Mouse (Mus musculus) kidney, postnatal 36 days (tissue): ENCODE data around the gene Ablim2.

Experiments used
- DNase-seq, 2 experiments: peaks; one replicate each; pipeline ENCODE4 v3.0.0; 2021 to 2022; ENCODE audit warnings: mixed read lengths in 2 of 2

The Ablim2 gene

DNA sequence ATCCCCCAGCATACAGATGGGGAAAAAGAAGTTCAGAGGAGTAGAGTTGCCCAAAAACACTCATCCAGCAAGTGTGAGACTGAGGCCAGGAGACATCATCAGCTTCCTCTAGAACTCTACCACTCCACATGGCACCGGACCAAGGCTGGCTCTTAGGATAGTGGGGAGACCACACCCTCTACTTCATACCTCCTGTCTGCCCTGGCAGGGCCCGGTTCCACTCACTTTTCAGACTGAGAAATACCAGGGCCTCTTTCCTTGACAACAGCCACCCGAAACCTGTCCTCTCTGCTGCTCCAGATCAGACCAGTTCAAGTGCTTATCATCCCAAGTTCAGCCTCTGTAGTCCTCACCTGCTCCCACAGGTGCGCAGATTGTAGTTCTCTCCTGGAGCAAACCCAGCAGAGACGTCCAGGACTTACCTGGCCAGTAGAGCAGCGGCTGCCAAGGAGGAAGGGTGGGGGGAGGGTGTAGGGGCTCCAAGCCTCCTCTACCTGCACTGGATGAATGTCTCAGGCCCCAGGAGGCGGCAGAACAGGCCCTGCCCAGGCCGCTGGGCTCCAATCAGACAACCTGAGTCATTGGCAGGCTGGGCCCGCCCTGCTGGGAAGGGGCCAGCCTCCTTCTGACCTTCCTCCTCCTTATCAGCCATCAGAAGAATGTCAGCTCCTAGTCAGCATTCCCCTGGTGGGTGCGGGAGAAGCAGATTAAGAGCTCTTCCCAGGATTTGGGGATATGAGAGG lies 18.0 kb upstream of the Ablim2 start, which contains the start of gene Sh3tc1:
TSS of gene Sh3tc1 (minus strand) at position 452 of the 743 bp plus-strand sequence.
- DNase-seq: peak; percentile 82 to 86

DNA sequence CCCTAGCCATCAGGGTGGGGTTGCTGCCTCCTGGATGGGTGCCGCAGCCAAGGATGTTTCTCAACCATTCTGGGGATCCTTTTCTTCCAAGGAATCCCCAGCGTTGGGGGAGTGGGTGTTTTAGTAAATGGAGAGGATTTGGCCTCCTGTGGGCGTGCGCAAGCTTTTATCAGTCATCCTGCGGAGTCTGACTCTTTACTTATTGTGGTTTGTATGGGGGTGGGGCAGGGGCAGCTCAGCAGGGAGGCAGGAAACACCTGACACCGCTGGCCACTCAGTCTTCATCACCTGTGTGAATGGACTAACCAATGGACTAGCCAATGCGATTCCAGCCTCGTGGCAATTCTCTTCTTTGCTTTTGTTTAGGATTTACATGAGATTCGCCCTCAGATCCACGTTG lies 17.0 kb upstream of the Ablim2 start:
- no peak for DNase-seq

- no peak for DNase-seq
Measured at GRCm38 (mm10) chr5:35741225-35741820, 16.4 kb upstream of the Ablim2 start.

GRCm38 (mm10) chr5:35743238-35743951 lies 14.3 kb upstream of the Ablim2 start:
- DNase-seq: peak; percentile 80 to 91

DNA sequence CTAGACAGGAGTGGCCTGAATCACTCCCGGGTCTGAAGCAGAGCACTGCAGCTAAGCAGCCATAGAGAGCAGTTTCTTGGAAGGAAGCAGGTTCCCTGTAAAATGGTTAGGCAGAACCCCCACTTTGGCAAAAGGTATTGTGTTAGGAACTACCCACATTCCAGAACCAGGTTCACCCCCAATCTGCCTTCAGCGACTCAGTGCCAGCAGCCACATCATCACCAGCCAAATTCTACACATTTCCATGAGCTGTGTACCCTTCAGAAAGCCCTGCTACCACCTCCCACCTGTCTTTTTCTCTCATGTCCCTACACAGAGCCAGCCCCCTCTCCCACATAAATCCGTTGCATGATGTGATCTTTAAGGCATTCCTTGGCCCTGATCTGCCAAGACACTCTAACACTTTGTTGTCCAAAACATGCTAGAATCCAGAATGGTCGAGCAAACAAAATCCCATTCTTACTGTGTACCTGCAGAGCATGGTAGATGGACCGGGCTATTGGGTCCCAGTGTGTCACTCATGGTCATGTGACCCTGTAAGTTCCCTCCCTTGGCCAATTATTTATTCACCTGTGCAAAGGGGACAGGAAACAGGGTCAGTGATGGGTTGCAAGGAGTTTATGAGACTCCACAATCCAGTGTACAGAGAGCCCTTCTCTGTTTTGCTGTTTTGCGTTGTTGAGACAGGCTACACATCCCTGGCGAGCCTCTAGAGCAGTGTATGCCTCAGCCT lies 13.5 kb upstream of the Ablim2 start:
- no peak for DNase-seq

- no peak for DNase-seq
Measured at GRCm38 (mm10) chr5:35745406-35745805, 12.3 kb upstream of the Ablim2 start.

DNA sequence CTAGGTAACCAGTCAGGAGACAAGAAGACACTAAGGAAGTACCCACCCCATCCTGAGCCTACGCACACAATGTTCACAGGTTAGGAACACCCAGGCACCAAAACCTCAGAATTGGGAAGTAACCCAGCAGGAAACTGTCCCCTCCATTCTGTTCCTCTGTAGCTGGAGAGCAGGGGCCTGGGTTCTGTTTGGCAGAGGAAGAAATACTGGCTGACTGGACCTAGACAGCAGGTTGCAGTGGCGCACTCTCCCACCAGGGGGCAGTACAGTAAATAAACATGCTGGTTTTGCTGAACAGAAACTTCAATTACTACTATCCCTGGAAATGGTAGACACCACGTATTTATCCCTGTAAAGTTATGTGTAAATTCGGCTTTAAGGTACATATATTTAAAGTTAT lies 10.8 kb upstream of the Ablim2 start:
- peak; percentile 84 to 92 for DNase-seq

DNA sequence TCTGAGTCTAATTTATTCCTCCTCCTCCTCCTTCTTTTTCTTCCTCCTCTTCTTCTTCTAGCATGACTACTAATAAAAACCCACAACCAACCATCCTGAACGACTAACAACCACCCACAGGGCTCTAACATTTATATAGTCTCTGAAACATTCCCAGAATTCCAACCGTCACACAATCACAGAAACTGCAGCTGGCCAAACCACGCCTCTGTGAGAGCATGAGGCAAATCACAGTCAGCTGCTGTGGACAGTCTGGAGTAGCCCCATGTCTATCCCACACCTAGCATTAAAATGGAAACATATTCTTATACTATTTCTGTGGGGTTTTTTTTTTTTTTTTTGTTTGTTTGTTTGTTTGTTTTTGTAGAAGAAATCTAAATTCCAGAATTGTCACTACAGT lies 8.3 kb upstream of the Ablim2 start:
- DNase-seq: no peak

DNA sequence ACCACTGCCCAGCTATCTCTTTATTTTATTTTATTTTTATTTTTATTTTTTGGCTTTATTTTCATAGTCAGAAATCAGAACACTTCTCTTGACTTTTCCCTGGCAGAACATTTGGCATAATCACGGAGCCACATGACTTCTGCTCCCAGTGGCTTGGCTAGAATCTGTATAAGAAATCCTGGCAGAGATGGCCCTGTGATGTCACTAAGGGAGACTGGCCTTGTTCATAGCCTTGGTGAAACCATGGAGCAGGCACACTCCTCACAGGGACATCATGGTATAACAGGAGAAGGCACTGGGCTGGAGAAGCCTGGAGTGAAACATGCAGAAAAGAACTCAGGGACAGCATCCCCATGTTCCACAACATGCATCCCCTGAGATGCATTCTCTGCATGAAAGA lies 7.7 kb upstream of the Ablim2 start:
- DNase-seq: no peak

DNA sequence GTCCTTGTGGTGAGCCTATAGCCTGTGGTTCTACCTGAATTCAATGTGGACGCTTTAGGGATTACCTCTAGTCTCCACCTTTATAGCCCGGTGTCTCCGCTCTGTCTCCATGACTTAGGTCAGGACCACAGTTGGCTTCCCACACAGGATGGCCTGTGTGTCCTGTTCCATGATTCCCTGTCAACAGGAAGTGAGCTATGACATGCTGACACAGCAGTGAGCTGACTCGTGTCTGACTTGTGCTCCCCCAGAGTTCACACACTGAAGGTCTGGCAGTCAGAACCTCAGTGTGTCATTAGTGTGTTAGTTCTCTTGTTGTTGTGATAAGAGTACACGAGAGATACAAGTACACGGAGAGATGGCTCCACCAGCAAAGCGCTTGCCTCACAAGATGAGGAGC lies 6.7 kb upstream of the Ablim2 start:
- DNase-seq: no peak

GRCm38 (mm10) chr5:35755131-35755733 lies 2.4 kb upstream of the Ablim2 start:
- peak; percentile 79 to 86 for DNase-seq

GRCm38 (mm10) chr5:35756020-35756419 lies 1.7 kb upstream of the Ablim2 start:
- no peak for DNase-seq

DNA sequence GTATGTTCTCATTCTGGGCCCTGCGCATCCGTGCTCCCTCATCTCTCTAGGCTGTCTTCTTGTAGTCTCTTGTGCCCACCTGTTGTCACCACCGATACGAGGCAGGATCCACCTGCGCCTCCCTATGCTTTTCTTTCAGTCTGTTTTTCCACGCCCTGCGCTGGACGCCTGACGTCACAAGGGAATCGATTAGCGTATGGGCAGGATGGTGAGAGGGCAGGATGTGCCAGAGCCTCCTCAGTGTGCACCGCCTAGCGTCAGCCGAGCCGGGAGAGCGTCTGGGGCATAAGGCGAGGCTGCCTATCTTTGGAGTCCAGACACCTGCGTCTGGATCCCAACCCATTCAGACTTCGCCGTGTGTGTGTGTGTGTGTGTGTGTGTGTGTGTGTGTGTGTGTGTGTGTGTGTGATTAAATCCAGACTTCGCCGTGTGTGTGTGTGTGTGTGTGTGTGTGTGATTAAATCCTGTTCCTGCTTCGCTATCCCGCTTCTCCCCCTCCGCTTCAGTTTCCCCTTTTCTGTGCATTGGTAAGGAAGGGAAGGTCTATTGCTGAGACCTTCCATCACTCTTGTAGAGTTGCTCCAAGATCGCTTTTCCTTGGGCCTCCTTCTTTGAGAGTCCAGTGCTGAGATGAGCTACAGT lies 562 bp upstream of the Ablim2 start:
- DNase-seq: peak in 1 of 2 experiments; percentile 35

- DNase-seq: peak in 1 of 2 experiments; percentile 43
Measured at GRCm38 (mm10) chr5:35758081-35759053, 687 bp downstream of the Ablim2 start.

DNA sequence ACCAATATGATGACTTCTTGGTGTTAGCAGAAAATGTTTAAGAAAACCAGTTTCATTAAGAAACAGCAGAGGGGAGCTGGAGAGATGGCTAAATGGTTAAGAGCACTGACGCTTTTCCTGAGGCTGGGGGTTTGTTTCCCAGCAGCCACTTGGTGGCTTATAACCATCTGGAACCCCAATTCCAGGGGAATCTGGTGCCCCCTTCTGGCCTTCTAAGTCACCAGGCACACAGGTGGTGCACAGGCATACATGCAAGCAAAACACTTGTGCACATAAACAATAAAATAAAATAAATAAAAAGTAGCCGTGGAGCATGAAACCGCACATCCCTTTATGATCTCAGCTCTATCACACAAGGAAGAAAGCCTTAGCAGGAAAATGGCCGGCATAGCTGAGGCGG lies 3.6 kb downstream of the Ablim2 start:
- no peak for DNase-seq

- peak; percentile 60 to 69 for DNase-seq
Measured at GRCm38 (mm10) chr5:35762388-35762787, 4.7 kb downstream of the Ablim2 start.

- no peak for DNase-seq
Measured at GRCm38 (mm10) chr5:35762850-35763249, 5.2 kb downstream of the Ablim2 start.

DNA sequence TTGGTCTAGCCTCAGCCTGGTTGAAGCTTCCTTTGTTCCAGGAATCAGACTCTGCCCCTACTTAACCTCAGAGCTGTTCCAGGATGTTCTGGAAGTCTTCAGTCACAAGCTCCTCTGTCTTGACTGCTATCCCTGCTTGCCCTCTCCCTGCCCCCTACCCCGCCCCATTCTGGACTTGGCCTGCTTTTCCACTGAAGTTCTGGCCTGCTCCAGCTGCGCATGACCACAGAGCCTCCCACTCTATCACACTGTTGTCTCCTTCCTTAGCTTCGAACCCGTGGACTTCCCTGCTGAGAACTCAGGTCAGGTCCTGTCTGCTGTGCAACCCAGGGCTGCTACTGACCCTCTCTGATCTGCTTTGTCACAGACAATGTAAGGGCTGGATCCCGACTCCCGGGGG lies 8.2 kb downstream of the Ablim2 start:
- peak; percentile 42 to 55 for DNase-seq

GRCm38 (mm10) chr5:35768525-35768924 lies 10.8 kb downstream of the Ablim2 start:
- no peak for DNase-seq

GRCm38 (mm10) chr5:35768997-35769396 lies 11.3 kb downstream of the Ablim2 start:
- DNase-seq: no peak

GRCm38 (mm10) chr5:35770246-35770645 lies 12.6 kb downstream of the Ablim2 start:
- DNase-seq: no peak
